Mouse (Mus musculus) heart, adult 11 months (tissue): Measurements from ENCODE around the gene 1700092M07Rik.
A peak's percentile ranks its signal among the peaks of the same experiment; 100 is the strongest.
"Not testable (repeated sequence)": the region's sequence is repeated elsewhere in the genome, so short reads cannot be mapped to it uniquely, and the experiment has no call there.

Experiments
- DNase-seq: peaks from one replicate; pipeline ENCODE4 v3.0.0; 2022

The 1700092M07Rik gene

DNA sequence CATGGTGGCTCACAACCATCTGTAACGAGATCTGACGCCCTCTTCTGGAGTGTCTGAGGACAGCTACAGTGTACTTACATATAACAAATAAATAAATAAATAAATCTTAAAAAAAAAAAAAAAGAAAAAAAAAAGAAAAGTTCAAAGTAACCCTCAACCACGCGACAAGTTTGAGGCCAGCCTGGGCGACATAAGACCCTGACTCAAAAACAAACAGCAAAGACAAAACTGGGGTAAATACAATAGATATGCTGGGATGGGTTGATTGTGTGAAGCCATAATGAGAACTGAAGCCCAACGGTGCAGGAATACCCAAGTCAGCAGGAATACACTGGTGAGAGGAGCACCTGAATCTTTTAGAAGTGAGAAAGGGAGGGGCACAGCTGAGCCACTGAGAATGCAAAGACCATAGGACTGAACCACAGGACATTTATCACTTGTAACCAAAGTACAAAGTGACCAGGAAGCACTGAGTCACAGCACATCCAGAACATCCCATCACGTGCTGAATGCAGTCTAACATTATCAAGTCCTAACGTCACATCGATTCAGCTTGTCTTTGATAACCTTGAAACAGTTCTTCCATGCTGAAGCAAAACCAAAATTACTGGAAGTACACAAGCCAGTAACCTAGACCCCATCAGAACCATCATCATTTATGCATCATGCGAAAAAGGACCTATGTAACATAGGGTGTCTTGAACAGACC is 23.6 kb upstream of the 1700092M07Rik start:
- DNase-seq, result no peak

DNA sequence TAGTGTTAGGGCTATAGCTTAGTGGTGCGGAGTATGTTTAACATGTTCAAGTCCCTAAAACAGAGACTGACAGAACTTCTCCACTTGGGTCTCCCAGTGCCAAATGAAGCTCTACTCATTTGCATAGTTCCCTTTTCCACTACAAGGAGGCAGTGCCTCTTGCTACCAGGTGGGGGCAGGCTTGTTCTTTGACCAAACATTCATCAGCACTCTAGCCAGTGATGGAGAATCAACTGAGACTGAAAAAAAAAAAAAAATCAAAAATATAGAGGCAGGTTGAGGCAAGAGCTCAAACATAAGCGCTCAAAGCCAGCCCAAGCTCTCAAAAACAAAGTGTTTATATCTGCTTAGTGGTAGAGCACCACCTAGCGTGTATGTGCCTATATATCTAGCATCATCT is 22.2 kb upstream of the 1700092M07Rik start:
- peak; percentile 92 for DNase-seq

DNA sequence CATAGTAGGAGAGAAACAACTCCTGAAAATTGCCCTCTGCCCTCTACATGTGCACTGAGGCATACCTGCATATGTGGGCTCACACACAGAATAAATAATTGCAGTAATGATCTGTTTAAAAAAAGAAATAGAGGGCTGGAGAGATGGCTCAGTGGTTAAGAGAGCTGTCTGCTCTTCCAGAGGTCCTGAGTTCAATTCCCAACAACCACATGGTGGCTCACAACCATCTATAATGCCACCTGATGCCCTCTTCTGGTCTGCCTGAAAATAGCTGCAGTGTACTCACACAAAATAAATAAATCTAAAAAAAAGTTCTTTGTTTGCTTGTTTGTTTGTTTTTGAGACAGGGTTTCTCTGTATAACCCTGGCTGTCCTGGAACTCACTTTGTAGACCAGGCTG is 21.5 kb upstream of the 1700092M07Rik start:
- DNase-seq, result not testable (repeated sequence)

GRCm38 (mm10) chr19:8721378-8721777 is 19.1 kb upstream of the 1700092M07Rik start:
- DNase-seq, result no peak

GRCm38 (mm10) chr19:8722021-8722420 is 18.5 kb upstream of the 1700092M07Rik start:
- DNase-seq, result no peak

DNA sequence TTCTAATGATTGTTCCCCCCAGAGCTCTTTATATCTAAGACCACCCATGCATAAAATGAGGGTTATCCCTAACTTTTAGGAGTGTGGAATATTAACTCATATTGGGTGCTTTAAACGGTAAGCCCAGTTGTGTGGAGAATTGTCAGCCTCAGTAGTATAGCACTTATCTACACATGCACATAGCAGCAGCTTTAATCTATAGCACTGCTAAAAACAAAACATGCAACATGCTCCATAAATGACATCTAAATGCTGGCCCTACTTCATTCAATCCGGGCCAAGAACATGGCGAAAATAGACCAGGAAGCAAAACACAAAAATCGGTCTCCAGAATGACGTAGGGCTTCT is 18.0 kb upstream of the 1700092M07Rik start:
- DNase-seq, result no peak

GRCm38 (mm10) chr19:8722907-8723573 is 17.5 kb upstream of the 1700092M07Rik start, which contains the start of gene Slc3a2:
Gene Slc3a2 (minus strand): TSS chr19:8723369.
- peak; percentile 100 for DNase-seq

GRCm38 (mm10) chr19:8723574-8724346 is 16.8 kb upstream of the 1700092M07Rik start:
- DNase-seq, result peak; percentile 90

DNA sequence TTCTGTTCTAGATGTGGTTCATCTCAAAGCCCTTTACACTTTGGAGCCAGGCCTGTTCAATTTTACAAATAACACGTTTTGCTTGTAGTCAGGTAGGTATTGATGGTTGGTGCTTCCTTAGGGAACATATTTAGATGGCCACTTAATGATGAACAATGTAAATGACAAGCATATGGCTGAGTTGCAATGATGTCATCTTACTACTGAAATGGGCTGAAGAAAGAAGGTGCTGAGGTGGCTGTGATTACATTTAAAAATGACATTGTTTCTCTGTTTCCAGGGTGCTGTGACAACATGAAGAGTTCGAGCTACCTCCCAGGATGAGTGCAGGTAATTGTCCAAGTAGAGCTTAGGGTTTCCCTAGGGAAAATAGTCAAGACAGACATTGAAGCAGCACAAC is 16.1 kb upstream of the 1700092M07Rik start:
- no peak for DNase-seq

GRCm38 (mm10) chr19:8725081-8725613 is 15.4 kb upstream of the 1700092M07Rik start:
- DNase-seq, result no peak

DNA sequence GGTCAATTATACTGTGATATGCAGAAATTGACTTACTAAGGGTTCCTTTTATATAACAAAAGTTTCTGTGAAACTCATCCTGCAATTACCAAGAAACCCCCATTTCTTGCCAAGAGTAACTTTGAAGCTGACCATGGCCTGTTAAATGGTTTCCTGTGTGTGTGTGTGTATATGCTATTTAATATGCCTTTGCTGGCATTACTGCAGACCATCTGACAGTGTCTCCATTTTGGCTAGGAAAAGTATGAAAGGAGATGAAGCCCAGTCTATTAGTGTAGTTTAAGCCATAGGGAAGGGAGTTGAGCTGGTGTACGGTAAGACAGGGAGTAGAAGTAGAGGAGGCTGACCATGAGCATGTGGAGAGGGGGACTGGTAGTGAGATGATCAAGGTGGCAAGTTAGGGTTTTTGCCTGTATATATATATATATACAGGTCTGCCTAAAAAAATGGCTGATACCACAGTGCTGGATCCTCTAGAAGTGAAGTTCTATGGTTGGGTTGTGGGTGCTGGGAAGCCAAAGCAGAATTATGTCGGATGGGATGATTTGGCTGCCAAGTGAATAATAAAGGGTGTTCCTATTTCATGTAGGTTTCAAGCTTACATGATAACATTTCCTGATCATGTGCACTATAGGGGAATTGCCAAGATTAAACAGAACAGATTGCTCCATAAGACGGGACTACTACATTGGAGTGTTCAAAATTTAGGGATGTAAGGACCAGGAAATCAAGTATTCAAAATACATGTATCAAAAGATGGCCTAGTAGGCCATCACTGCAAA is 13.7 kb upstream of the 1700092M07Rik start:
- DNase-seq, result no peak

DNA sequence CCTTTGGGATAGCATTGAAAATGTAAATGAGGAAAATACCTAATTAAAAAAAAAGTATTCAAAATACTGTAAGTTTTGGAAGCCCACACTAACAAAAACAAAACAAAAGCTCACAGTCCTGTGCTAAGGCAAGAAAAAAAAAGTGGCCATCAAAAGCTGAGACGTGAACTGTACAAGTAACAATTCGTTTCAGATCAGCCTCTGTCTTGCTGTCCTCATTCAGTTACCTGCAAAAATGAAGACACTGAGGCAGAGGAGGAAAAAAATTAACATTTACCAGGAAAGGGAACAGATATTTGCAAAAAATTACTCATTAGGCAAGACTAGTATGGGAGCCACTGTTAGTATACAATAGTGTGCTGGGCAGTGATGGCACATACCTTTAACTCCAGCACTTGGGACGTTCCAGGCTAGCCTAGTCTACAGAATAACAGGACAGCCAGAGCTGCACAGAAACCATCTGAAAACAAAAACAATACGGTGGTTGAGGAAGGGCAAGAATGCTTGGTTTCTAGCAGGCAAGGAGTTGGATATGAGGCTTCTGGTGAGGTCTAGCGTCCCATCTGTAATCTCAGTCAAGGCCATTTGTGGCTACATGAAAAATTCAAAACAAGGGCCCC is 12.9 kb upstream of the 1700092M07Rik start:
- DNase-seq, result no peak

DNA sequence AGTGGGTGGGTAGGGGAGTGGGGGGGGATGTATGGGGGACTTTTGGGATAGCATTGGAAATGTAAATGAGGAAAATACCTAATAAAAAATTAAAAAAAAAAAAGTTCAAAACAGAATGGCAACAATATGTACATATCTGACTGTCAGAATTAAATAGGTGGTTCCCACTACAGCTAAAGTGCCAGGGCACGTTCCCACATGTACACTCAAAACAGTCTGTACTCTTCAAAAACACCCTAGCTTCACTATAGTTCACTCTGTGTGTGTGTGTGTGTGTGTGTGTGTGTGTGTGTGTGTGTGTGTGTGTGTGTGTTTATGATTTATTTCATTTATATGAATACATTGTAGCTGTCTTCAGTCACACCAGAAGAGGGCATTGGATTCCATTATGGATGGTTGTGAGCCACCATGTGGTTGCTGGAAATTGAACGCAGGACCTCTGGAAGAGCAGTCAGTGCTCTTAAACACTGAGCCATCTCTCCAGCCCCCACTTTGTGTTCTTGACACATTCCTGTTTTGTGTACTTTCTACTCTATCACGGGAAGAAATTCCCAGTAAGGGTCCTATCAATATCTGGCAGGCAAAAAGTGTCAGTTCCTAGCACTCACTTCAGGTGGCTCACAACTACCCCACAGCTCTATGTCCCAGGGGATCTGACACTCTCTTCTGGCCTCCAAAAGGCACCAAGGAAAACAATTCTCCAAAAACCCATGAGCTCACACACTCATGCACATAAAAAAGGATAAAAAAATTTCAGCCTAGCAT is 12.0 kb upstream of the 1700092M07Rik start:
- not testable (repeated sequence) for DNase-seq

DNA sequence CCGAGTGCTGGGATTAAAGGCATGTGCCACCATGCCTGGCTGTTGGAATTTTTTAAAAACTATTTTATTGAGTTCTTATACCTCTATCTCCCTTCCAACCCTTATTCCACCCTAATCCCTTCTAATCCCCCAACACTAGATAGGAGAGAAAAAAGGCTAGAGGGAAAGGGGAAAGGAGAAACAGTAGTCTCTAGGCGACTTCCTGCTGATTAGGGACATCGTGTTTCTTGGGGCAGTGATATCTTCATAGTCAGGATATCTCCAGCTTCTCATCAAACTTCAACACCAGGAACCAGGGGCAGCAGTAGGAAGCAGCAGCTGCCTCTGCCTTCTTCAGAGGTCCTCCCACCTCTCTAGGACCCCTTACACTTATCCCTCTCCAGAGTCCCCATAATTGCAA is 6.2 kb upstream of the 1700092M07Rik start:
- DNase-seq, result peak; percentile 70

DNA sequence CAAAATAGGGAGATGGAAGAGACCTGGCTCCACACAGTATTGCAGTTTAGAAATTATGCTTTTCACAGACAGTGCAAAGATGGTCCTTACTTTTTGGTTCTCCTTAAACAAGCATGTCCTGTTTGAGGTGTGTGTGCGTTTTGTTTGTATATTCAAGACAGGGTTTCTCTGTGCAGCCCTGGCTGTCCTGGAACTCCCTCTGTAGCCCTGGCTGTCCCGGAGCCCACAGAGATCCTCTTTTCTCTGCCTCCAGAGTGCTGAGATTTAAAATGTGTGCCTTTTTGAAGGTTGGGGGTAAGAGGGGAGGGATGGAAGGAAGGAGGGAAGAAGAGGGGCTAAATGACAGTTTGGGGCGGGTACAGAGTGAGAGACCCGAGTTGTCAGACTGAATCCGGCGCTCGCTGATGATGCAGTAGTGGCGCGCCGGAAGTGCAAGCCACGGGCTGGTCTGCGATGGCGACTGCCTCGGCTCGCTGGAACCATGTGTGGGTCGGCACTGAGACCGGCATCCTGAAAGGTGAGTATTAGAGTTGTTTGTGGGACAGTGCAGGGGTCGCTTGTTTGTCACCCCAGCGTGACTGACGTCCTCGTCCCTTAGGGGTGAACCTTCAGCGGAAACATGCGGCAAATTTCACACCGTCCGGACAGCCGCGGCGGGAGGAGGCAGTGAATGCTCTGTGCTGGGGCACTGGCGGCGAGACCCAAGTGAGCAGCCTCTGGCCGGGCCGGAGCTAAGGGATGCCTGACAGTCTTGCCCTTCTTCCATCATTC is 4.9 kb upstream of the 1700092M07Rik start, which contains the start of gene Wdr74:
Gene Wdr74 (plus strand): TSS at position 439 of the 771 bp plus-strand sequence.
- DNase-seq, result peak; percentile 99

- DNase-seq, result no peak
Observed at GRCm38 (mm10) chr19:8736160-8736467, 4.4 kb upstream of the 1700092M07Rik start.

DNA sequence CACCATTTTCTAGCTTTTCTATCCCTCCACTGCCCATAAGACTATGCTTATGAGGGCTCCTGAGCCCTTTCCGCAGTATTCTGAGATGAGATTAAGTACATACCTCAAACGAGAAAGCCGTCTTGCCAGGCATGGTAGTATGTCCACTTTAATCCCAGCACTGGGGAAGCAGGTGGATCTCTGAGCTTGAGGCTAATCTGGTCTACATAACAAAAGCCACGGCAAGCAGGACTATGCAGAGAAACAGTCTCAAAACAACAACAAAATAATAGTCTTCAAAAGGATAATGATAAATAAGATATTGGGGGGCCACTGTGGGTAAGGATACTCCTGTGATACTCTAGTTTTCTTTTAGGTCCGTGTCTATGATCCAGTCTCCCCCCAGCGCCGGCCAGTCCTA is 1.6 kb upstream of the 1700092M07Rik start:
- peak; percentile 70 for DNase-seq

DNA sequence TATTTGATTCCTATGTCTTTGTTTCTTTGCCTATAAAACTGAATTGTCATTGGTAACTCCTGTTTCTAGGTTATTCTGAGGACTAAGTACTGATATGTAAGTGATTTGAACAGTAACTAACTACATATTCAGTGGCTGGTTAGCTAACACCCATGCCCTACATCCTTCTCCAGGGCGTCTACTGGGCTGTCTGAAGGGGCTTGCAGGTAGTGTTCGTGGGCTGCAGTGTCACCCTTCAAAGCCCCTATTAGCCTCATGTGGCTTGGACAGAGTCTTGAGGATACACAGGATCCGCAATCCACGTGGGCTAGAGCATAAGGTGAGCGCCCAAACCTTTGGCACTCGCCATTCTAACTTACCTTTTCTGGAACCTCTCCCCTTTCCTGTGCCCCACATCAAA is 872 bp upstream of the 1700092M07Rik start:
- DNase-seq, result peak; percentile 82

DNA sequence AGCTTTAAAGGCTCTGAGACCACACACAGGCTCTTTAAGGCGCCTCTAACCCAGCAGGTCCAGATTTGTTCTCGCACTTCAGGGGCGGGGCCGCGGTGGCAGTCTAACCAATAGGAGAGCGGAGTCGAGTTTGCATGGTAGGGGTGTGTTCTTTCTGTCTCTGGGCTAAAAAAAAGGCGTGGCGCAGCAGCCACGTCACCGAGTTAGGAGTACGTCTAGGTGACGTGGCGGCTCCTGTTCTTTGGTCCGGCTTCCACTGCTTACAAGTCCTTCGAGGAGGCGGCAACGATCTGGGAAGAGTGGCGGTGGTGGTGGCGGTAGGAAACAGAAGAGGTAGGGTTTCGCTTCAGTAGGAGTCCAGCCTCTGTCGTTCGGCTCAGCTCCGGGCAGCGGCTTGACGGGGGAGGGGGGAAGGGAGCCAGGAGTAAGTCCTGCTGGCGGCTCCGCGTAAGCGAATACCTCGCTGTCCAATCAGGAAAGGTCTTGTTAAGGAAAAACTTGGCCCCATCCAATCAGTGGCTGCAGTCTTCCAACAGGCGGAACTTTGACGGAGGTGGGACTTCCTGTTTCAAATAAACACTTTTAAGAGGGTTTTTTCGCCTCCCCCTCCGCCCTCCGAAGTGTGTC is 838 bp downstream of the 1700092M07Rik start, which contains the start of gene Stx5a:
Gene Stx5a (plus strand): TSS at position 171 of the 627 bp plus-strand sequence.
- peak; percentile 100 for DNase-seq

DNA sequence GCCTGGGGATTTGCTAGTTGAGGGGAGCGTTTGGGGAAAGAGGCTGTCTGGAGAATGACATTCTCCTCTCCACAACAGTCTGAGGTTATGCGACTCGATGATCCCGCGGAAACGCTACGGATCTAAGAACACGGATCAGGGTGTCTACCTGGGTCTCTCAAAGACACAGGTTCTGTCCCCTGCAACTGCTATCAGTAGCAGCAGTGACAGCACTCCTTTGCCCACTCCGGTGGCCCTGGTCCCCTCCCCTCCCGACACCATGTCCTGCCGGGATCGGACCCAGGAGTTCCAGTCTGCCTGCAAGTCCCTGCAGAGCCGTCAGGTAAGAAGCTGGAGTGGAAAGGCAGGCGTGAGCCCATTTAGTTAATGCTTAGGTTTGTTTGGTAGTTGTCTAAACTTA is 1.7 kb downstream of the 1700092M07Rik start:
- DNase-seq, result peak; percentile 94
